Mouse (Mus musculus) liver, embryonic 14.5 days (tissue): Measurements from ENCODE around the gene Plpp6.

Experiments used
- CTCF ChIP-seq: IDR thresholded peaks from 2 replicates; pipeline ENCODE4 v1.5.1; 2016; ENCODE audit warnings: antibody characterized with exemption, low read depth, control low read depth
- EP300 ChIP-seq: IDR thresholded peaks from 2 replicates; pipeline ENCODE4 v1.6.1; 2016; ENCODE audit warnings: antibody characterized with exemption, low read depth

GRCm38 (mm10) chr19:28990194-28990589 is 26.4 kb downstream of the Plpp6 start, which contains the start of gene Cdc37l1:
- TF ChIP-seq CTCF (no peak), EP300 (no peak)
